Mouse (Mus musculus): Measurements from ENCODE around the gene Tradd. TPM values are rescaled to one million over a fixed set of nuclear protein-coding genes. Genes with fewer than 3 reads are reported as not detected.
A peak's percentile ranks its signal among the peaks of the same experiment; 100 is the strongest.
"Not testable (repeated sequence)": the region's sequence is repeated elsewhere in the genome, so short reads cannot be mapped to it uniquely, and the experiment has no call there.

Tradd gene
- polyA plus RNA-seq, 1 experiment from 2014 or later = 23.2 TPM

DNA sequence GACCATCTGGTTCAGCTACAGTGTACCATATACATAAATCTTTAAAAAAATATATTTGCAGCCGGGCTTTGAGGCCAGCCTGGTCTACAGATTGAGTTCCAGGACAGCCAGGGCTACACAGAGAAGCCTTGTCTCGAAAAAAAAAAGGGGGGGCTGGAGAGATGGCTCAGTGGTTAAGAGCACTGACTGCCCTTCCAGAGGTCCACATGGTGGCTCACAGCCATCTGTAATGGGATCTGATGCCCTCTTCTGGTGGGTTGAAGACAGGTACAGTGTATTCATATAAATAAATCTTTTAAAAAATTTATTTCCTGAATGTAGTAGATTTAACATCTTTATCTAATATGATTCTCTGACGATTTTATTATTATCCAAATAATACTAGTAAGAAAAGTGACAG, 27.4 kb upstream of the Tradd start:
- H3K4me2 ChIP-seq (replicated peaks); H3K4me3 ChIP-seq; ATAC-seq (ENCODE audit: low FRiP score, low read depth); H3K27ac ChIP-seq; H3K9me3 ChIP-seq; H3K36me3 ChIP-seq; H3K9ac ChIP-seq: not testable (repeated sequence)
- WGBS = 62% methylated on average over 3 of the region's 3 CpGs
- Histone ChIP-seq H3K27me3 (peaks cover 28% of the 10 kb centered on the region), H3K4me1 (peaks cover 32% of the 10 kb centered on the region)

DNA sequence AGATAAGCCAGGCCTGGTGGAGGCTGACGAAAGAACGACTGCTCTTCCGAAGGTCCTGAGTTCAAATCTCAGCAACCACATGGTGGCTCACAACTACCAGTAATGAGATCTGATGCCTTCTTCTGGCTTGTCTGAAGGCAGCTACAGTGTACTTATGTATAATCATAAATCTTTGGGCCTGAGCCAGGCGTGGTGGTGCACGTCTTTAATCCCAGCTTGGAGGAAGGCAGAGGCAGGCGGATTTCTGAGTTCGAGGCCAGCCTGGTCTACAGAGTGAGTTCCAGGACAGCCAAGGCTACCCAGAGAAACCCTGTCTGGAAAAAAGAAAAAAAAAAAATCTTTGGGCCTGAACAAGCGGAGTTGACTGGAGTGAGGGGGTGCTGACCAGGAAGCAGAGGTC, 27.0 kb upstream of the Tradd start:
- not testable (repeated sequence) for H3K9me3 ChIP-seq; ATAC-seq (ENCODE audit: low FRiP score, low read depth); H3K9ac ChIP-seq; H3K4me2 ChIP-seq (replicated peaks); H3K4me3 ChIP-seq; H3K27ac ChIP-seq; H3K36me3 ChIP-seq
- WGBS = 85% methylated on average over 8 of the region's 8 CpGs
- H3K4me1 ChIP-seq = peaks cover 30% of the 10 kb centered on the region
- peaks cover 28% of the 10 kb centered on the region for H3K27me3 ChIP-seq

DNA sequence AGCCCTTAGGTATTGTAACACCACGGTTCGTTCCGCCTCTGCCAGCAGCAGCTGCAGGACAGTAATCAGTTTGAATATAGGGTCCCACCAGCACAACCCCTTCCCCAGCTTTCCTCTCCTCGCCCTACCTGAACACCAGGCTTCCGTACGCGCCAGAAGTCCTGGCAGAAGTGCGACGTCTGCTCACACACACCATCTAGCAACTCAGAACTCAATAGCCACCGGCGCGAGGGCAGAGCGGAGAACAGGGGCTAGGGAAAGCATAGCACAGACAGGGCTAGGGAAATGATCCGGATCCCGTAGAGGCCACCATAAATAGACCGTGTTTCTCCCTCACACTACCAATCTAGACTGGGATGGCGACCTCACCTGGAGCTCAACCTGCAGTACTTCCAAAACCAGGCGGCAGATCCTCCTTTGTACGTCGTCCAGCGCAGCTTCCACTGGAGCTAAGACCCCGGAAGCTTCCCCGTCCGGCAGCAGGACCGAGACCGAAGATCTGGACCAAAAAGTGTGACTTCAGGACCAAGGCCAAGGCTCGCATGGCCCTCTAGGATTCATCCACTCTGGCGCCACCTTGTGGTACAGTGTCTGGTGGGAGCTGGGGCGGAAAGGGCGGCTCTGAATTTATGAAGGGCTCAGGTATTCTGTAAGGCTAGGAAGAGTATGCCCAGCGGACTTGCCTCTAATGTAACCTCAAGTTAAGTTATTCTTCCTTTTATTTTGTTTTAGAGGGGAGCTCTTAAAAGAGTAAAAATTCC, 26.3 kb upstream of the Tradd start:
- 5% methylated on average over 31 of the region's 31 CpGs for WGBS
- no peak for ATAC-seq (ENCODE audit: low FRiP score, low read depth)

DNA sequence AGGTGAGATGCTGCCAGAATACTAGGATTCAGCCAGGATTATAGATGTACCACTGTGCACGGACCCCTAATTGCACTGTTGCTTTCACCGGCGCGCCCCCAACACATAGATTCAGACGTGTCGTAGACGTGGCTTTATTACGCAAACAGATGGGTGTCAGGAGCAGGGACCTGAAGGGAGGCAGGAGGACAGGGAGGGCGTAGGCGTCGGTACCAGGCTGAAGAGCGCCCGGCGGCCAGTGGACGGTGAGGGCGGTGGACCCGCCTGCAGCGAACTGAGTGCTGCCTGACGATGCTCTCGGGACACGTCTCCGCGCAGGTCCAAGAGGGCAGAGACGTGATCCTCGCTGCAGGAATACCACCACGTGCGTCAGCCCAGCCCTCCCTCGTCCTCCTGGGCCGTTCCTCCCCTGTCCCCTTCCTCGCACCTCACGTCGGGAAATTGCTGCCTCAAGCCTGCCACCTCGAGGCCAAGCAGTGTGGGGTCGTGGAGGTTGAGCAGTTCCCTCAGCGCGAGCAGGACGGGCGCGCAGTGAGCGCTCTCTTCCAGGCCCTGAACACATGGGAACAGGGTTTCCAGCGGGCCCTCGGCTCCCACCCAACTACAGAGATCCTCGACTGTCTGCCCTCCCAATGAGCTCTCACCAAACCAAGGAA, 25.5 kb upstream of the Tradd start, which contains the start of gene 4931428F04Rik:
4931428F04Rik (minus strand) TSS at position 60 of the 656 bp plus-strand sequence.
- Histone ChIP-seq H3K4me2 (replicated peaks) (peak within 1 kb of the TSS; percentile 93), H3K36me3 (peaks cover 8% of the 10 kb centered on the region), H3K9ac (peak within 1 kb of the TSS; percentile 73), H3K27me3 (peaks cover 28% of the 10 kb centered on the region), H3K4me1 (peaks cover 30% of the 10 kb centered on the region), H3K9me3 (no peaks in the 10 kb centered on the region), H3K27ac (peak within 1 kb of the TSS; percentile 61; the same call in 1 of the 2 replicates), H3K4me3 (peak within 1 kb of the TSS; percentile 54)
- no peak; the same call in none of the 2 replicates for ATAC-seq (ENCODE audit: low FRiP score, low read depth)
- WGBS = 1% methylated on average over 43 of the region's 43 CpGs

More for the DNA sequence above, 26.3 kb upstream of the Tradd start:
- Histone ChIP-seq H3K36me3 (no peaks in the 10 kb centered on the region; the same call in 1 of the 2 replicates), H3K9ac (no peak overlapping the region), H3K4me1 (peaks cover 30% of the 10 kb centered on the region), H3K4me2 (replicated peaks) (peak overlapping the region; percentile 93), H3K27ac (no peak overlapping the region), H3K27me3 (peaks cover 28% of the 10 kb centered on the region), H3K9me3 (no peaks in the 10 kb centered on the region), H3K4me3 (peak overlapping the region; percentile 54)

DNA sequence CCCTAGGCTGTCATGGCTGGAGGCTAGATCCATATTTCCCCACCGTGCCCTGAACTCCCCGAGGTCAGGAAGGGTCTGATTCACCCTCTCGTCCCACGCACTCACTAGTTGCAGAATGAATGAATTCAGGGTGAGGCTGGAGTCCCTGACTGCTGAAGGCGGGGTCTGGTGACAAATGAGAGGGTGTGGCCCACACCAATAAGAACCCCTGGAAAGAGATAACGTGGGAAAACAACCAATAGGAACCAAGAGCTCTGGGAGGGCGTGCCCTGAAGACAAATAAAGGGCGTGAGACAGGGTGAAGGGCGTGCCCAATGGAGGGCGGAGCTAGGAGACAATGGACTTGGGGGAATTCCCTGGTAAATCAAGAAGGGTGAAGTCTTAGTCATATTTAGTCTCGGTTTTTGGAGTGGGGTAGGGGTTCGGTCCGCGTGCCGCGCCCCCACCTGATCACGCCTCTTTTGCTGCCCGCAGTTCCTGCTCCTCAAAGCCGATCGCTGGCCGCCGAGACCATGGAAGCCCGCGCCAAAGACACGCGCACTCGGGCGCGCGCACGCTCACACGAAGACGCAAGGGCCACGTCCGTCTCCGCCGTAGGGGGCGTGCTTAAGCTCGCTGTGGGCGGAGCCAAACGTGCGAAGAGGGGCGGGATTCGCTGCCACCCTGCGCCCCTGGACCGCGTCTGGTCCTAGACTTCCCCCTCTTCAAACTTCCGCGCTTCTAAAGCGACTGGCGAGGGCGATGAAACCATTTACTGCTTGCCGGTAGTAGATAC, 24.7 kb upstream of the Tradd start:
- Histone ChIP-seq H3K4me3 (peak overlapping the region; percentile 54), H3K27ac (peak overlapping the region; percentile 61; the same call in 1 of the 2 replicates), H3K9me3 (no peaks in the 10 kb centered on the region), H3K27me3 (peaks cover 28% of the 10 kb centered on the region), H3K9ac (peak overlapping the region; percentile 73), H3K4me1 (peaks cover 30% of the 10 kb centered on the region), H3K36me3 (peaks cover 14% of the 10 kb centered on the region), H3K4me2 (replicated peaks) (peak overlapping the region; percentile 93)
- WGBS = under 1% methylated on average over 53 of the region's 53 CpGs
- peak; percentile 92 for ATAC-seq (ENCODE audit: low FRiP score, low read depth)

DNA sequence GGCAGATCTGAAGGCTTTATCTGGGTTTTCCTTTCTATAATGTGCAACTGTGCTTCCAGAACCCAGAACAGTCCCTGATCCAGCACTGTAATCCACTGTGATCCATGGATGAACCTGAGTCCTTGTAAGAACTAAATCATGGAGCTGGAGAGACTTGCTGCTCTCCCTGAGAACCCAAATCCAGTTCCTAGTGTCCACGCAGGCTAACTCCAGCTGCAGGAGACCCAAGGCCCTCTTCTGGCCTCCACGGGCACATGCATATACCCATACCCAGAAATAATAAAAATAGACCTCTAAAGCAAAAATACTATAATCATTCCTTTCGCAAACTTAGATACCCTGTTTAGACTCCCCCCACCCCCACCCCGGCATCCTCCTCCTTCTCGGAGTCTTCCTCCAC, 23.8 kb upstream of the Tradd start:
- Histone ChIP-seq H3K27me3 (peaks cover 19% of the 10 kb centered on the region), H3K27ac (no peak overlapping the region), H3K4me2 (replicated peaks) (peak overlapping the region; percentile 93), H3K36me3 (peaks cover 14% of the 10 kb centered on the region), H3K4me1 (peaks cover 30% of the 10 kb centered on the region), H3K9ac (0 out of 2 replicates have a peak overlapping the region, but pooled peaks have one; percentile 2), H3K4me3 (peak overlapping the region; percentile 54; the same call in 1 of the 2 replicates), H3K9me3 (no peaks in the 10 kb centered on the region)
- WGBS = 91% methylated on average over 5 of the region's 5 CpGs
- no peak for ATAC-seq (ENCODE audit: low FRiP score, low read depth)

DNA sequence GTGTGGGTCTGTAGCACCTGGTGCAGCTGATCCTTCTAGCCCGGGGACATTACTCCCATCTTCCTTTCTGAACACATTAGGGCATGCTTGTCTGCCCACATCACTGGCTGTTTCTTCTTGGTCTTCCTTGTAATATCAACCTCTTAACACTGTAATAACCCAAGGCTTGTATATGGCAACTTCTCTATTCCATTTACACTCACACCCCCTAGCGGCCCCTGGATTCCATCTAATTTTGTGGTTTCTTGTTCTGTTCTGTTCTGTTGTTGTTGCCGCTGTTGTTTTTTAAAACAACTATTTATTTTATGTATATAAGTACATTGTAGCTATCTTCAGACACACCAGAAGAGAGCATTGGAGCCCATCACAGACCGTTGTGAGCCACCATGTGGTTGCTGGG, 22.5 kb upstream of the Tradd start:
- peaks cover 13% of the 10 kb centered on the region for H3K27me3 ChIP-seq
- H3K27ac ChIP-seq = no peak overlapping the region
- H3K9ac ChIP-seq = no peak overlapping the region
- H3K4me2 ChIP-seq (replicated peaks) = no peak overlapping the region
- H3K4me3 ChIP-seq = no peak overlapping the region
- H3K36me3 ChIP-seq = peaks cover 25% of the 10 kb centered on the region
- 86% methylated on average over 4 of the region's 4 CpGs for whole genome bisulfite sequencing
- no peaks in the 10 kb centered on the region for H3K9me3 ChIP-seq
- peaks cover 30% of the 10 kb centered on the region for H3K4me1 ChIP-seq
- ATAC-seq (ENCODE audit: low FRiP score, low read depth) = no peak

DNA sequence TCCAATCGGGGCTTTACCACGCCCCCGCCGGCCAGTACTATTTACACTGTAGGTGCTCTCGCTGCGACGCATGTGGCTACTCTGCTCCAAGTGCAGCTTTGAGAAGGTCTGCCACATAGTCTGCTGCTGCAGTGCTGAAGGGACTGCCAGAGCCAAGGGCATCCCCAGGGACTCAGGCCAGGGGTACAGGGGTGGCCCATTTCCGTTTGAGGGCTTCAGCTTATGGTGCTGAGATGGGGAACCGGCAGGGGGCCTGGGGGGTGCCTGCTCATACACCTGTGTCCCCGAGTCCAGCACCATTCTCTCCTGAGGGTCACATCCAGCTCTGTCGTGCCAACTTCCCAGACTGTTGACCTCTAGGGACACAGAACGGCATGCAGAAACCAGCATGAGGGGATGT, 21.1 kb upstream of the Tradd start:
- no peak overlapping the region for H3K9ac ChIP-seq
- H3K27ac ChIP-seq = no peak overlapping the region
- H3K27me3 ChIP-seq = peaks cover 12% of the 10 kb centered on the region
- no peaks in the 10 kb centered on the region for H3K9me3 ChIP-seq
- no peak overlapping the region for H3K4me3 ChIP-seq
- no peak overlapping the region for H3K4me2 ChIP-seq (replicated peaks)
- peaks cover 26% of the 10 kb centered on the region for H3K4me1 ChIP-seq
- H3K36me3 ChIP-seq = peaks cover 32% of the 10 kb centered on the region
- 52% methylated on average over 12 of the region's 12 CpGs for WGBS
- ATAC-seq (ENCODE audit: low FRiP score, low read depth) = no peak

DNA sequence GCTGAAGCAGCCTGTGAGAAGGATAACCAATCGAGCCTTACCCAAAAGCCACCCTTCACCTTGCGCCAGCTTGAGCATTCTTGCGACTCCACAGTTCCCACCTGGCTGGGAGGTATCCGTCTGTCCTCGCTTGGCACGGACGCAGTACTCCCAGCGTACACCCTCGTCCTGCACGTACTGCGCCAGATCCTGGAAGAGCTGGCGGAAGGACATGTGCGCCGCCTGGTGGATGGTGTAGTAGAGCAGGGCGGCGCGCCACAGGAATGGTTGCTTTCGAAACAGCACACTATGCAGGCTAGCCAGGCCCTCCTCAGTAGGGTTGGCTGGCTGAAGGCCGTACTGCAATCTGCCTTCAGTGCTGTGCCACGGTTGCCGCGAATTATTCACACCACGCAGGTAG, 18.7 kb upstream of the Tradd start:
- ATAC-seq (ENCODE audit: low FRiP score, low read depth) = no peak
- no peak overlapping the region for H3K9ac ChIP-seq
- 24% methylated on average over 23 of the region's 23 CpGs for WGBS
- H3K36me3 ChIP-seq = peaks cover 32% of the 10 kb centered on the region
- H3K9me3 ChIP-seq = no peaks in the 10 kb centered on the region
- H3K27ac ChIP-seq = no peak overlapping the region
- peaks cover 27% of the 10 kb centered on the region for H3K27me3 ChIP-seq
- no peak overlapping the region for H3K4me2 ChIP-seq (replicated peaks)
- peaks cover 15% of the 10 kb centered on the region for H3K4me1 ChIP-seq
- H3K4me3 ChIP-seq = no peak overlapping the region

DNA sequence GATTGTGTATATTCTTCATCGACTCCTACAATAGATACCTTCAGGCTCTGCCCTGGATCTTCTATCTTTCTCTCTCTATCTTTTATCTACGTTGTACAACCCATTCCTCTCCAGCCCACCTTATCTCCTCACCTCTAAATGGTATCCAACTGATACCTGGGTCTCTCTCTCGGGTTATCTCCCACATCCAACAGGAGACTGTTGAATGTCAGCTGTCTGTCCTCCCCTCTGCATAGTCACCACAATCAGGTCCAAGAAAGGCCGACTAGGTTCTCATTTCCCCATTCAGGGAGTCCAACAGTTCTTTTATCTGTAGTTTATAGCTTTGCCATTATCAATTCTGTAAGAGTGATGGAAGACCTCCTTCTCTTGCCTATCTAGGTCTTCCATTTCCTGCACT, 17.8 kb upstream of the Tradd start:
- no peak overlapping the region for H3K27ac ChIP-seq
- no peak overlapping the region for H3K4me3 ChIP-seq
- no peaks in the 10 kb centered on the region for H3K9me3 ChIP-seq
- no peak overlapping the region for H3K4me2 ChIP-seq (replicated peaks)
- WGBS = 83% methylated on average over 4 of the region's 4 CpGs
- no peak for ATAC-seq (ENCODE audit: low FRiP score, low read depth)
- H3K9ac ChIP-seq = no peak overlapping the region
- peaks cover 35% of the 10 kb centered on the region for H3K27me3 ChIP-seq
- H3K4me1 ChIP-seq = peaks cover 9% of the 10 kb centered on the region
- peaks cover 32% of the 10 kb centered on the region for H3K36me3 ChIP-seq

DNA sequence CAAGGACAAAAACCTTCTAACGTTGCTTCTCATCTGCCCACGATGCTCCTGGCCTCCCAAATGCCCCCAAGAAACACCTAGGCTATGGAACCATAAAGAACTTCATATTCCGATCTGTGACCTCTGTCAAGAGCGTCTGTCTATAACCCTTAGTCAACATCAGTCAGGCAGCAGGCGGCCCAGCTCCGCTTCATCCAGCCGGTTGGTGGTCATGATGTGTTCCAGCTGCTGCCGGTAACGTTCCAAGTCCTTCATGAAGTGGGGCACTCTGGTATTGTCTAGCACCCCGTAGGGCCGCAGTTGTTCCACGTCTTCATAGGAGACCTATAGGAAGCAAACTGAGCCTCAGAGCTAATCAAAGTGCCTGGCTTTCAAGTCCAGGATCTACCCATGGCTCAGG, 17.4 kb upstream of the Tradd start:
- H3K9me3 ChIP-seq = no peaks in the 10 kb centered on the region
- 84% methylated on average over 12 of the region's 12 CpGs for WGBS
- no peak for ATAC-seq (ENCODE audit: low FRiP score, low read depth)

DNA sequence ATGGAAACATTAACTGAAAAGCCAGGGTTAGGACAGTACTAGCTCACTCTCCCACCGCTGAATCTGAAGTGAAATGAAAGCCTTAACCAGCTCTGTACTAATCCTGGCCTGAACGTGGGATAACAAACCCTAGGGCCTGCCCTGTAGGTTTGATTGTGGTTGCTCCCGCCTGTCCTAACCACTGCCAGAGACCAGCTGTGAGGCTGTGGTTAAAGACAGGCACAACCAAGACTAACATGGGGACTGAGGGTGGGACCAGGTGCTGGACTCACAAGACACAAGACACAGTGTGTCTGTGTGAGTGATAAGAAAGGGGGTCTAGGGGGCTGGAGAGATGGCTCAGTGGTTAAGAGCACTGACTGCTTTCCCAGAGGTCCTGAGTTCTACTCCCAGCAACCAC, 16.2 kb upstream of the Tradd start:
- Histone ChIP-seq H3K4me1 (peaks cover 21% of the 10 kb centered on the region), H3K9ac (no peak overlapping the region), H3K4me2 (replicated peaks) (no peak overlapping the region), H3K9me3 (no peaks in the 10 kb centered on the region), H3K27me3 (peaks cover 52% of the 10 kb centered on the region), H3K36me3 (peaks cover 30% of the 10 kb centered on the region), H3K27ac (no peak overlapping the region), H3K4me3 (no peak overlapping the region)
- WGBS = 62% methylated on average over 3 of the region's 3 CpGs
- ATAC-seq (ENCODE audit: low FRiP score, low read depth) = no peak

More for the DNA sequence above, 17.4 kb upstream of the Tradd start:
- H3K27me3 ChIP-seq = peaks cover 39% of the 10 kb centered on the region
- H3K36me3 ChIP-seq = peaks cover 32% of the 10 kb centered on the region
- H3K4me1 ChIP-seq = peaks cover 9% of the 10 kb centered on the region
- no peak overlapping the region for H3K9ac ChIP-seq
- H3K27ac ChIP-seq = no peak overlapping the region
- no peak overlapping the region for H3K4me3 ChIP-seq
- H3K4me2 ChIP-seq (replicated peaks) = no peak overlapping the region

Measured in limb, embryonic 13.5 days (tissue).